Mouse (Mus musculus) liver, adult 2 months (tissue): Measurements from ENCODE around the gene Pitx3.

Source experiments
- CTCF ChIP-seq: fragments of 200-500 bp; IDR thresholded peaks from 2 replicates; pipeline ENCODE4 v1.5.1; 2011; ENCODE audit warnings: low read depth, low read length, control low read depth
- POLR2A ChIP-seq: fragments of 200-500 bp; IDR thresholded peaks from 2 replicates; pipeline ENCODE4 v1.6.1; 2011; ENCODE audit warnings: low read length, control low read depth; ENCODE audit not compliant: insufficient read depth; ENCODE audit errors: extremely low read depth

- no peak for TF ChIP-seq POLR2A
- no peak for TF ChIP-seq CTCF
Observed at GRCm38 (mm10) chr19:46180274-46180673, 32.1 kb upstream of the Pitx3 start.
